Mouse (Mus musculus) bone marrow, adult 2 months (tissue): Measurements from ENCODE around the gene Grid1. TPM values are rescaled to one million over a fixed set of nuclear protein-coding genes. Genes with fewer than 3 reads are reported as not detected.

Experiments
- H3K27ac ChIP-seq: fragments of 200-500 bp; 2 replicates; pipeline ENCODE4 v1.5.1; 2012; ENCODE audit warnings: low read depth, mild to moderate bottlenecking, control low read depth, inconsistent platforms, low read length; ENCODE audit not compliant: control insufficient read depth, poor library complexity, insufficient read depth
- H3K4me1 ChIP-seq: fragments of 200-500 bp; 2 replicates; pipeline ENCODE4 v1.6.1; 2011; ENCODE audit warnings: low read length; ENCODE audit not compliant: control insufficient read depth, insufficient read depth
- H3K4me3 ChIP-seq: fragments of 200-500 bp; replicated peaks from 2 replicates; pipeline ENCODE3; 2011; ENCODE audit warnings: mild to moderate bottlenecking, low read depth, low read length, control low read depth; ENCODE audit not compliant: control insufficient read depth
- CTCF ChIP-seq: fragments of 200-500 bp; IDR thresholded peaks from 2 replicates; pipeline ENCODE4 v1.5.1; 2011; ENCODE audit warnings: low read length, control low read depth; ENCODE audit not compliant: control insufficient read depth, insufficient read depth
- POLR2A ChIP-seq: fragments of 200-500 bp; IDR thresholded peaks from 2 replicates; pipeline ENCODE4 v1.6.1; 2011; ENCODE audit warnings: low read depth, mild to moderate bottlenecking, control low read depth, low read length, borderline replicate concordance; ENCODE audit not compliant: control insufficient read depth
- WGBS: fragments of 180-500 bp; shearing (Covaris S2); methylation state at CpG from one replicate; pipeline ENCODE4 v1.1.7; 2018; 5-methylcytosine and 5-hydroxymethylcytosine counted together
- polyA plus RNA-seq: library from polyadenylated mRNA; stranded (reverse); fragments of >200 nt; gene quantifications from 2 replicates; pipeline ENCODE4 v1.2.4, GENCODE M21; 2011; ENCODE audit warnings: low replicate concordance; ENCODE audit not compliant: missing spikeins, insufficient read depth, insufficient read length

Grid1 gene
- polyA plus RNA-seq, 1 experiment, result 0.35 TPM

GRCm38 (mm10) chr14:35049231-35049630, 229.3 kb downstream of the Grid1 start:
- Histone ChIP-seq H3K4me1 (no peaks in the 10 kb centered on the region), H3K27ac (no peak overlapping the region), H3K4me3 (no peak overlapping the region)
- no peak for TF ChIP-seq POLR2A
- TF ChIP-seq CTCF, result no peak
- WGBS, result 78% methylated on average over 8 of the region's 8 CpGs

GRCm38 (mm10) chr14:35054139-35054538, 234.2 kb downstream of the Grid1 start:
- 74% methylated on average over 3 of the region's 3 CpGs for WGBS

GRCm38 (mm10) chr14:35074636-35075035, 254.7 kb downstream of the Grid1 start:
- TF ChIP-seq POLR2A (no peak), CTCF (no peak)
- no peaks in the 10 kb centered on the region for H3K4me1 ChIP-seq
- H3K27ac ChIP-seq, result no peak overlapping the region
- 78% methylated on average over 6 of the region's 6 CpGs for WGBS
- H3K4me3 ChIP-seq, result no peak overlapping the region

More at GRCm38 (mm10) chr14:35054139-35054538, 234.2 kb downstream of the Grid1 start:
- H3K4me1 ChIP-seq, result no peaks in the 10 kb centered on the region
- H3K27ac ChIP-seq, result no peak overlapping the region
- no peak overlapping the region for H3K4me3 ChIP-seq
- TF ChIP-seq POLR2A (no peak), CTCF (no peak)

- Histone ChIP-seq H3K27ac (no peak overlapping the region), H3K4me3 (no peak overlapping the region), H3K4me1 (no peaks in the 10 kb centered on the region)
- 72% methylated on average over 1 of the region's 1 CpGs for WGBS
- TF ChIP-seq POLR2A (no peak), CTCF (no peak)
Observed at GRCm38 (mm10) chr14:35079954-35080353, 260.0 kb downstream of the Grid1 start.

GRCm38 (mm10) chr14:35092646-35093045, 272.7 kb downstream of the Grid1 start:
- Histone ChIP-seq H3K4me1 (no peaks in the 10 kb centered on the region), H3K4me3 (no peak overlapping the region), H3K27ac (no peak overlapping the region)
- 79% methylated on average over 4 of the region's 4 CpGs for WGBS
- TF ChIP-seq POLR2A (no peak), CTCF (no peak)

- TF ChIP-seq POLR2A (no peak), CTCF (no peak)
- no peak overlapping the region for H3K4me3 ChIP-seq
- H3K27ac ChIP-seq, result no peak overlapping the region
- 71% methylated on average over 6 of the region's 6 CpGs for WGBS
- no peaks in the 10 kb centered on the region for H3K4me1 ChIP-seq
Observed at GRCm38 (mm10) chr14:35093561-35094186, 273.8 kb downstream of the Grid1 start.

- no peak for TF ChIP-seq POLR2A
- TF ChIP-seq CTCF, result no peak
- Histone ChIP-seq H3K4me1 (no peaks in the 10 kb centered on the region), H3K27ac (no peak overlapping the region), H3K4me3 (no peak overlapping the region)
- 52% methylated on average over 9 of the region's 9 CpGs for WGBS
Observed at GRCm38 (mm10) chr14:35095506-35096059, 275.7 kb downstream of the Grid1 start.

GRCm38 (mm10) chr14:35096085-35096484, 276.2 kb downstream of the Grid1 start:
- 71% methylated on average over 4 of the region's 4 CpGs for WGBS
- H3K27ac ChIP-seq, result no peak overlapping the region

GRCm38 (mm10) chr14:35097166-35097565, 277.3 kb downstream of the Grid1 start:
- Histone ChIP-seq H3K27ac (no peak overlapping the region), H3K4me3 (no peak overlapping the region), H3K4me1 (no peaks in the 10 kb centered on the region)
- WGBS, result 82% methylated on average over 5 of the region's 5 CpGs
- TF ChIP-seq CTCF, result no peak
- no peak for TF ChIP-seq POLR2A

More at GRCm38 (mm10) chr14:35096085-35096484, 276.2 kb downstream of the Grid1 start:
- no peak overlapping the region for H3K4me3 ChIP-seq
- no peaks in the 10 kb centered on the region for H3K4me1 ChIP-seq
- TF ChIP-seq CTCF, result no peak
- no peak for TF ChIP-seq POLR2A
